Mouse (Mus musculus): ENCODE data around the gene Pdf.

Gene Pdf

GRCm38 (mm10) chr8:107048061-107048941 lies at the start of gene Pdf:
Pdf (minus strand) TSS chr8:107048614.
- DNase-seq (ENCODE audit: low spot score in 2 of 2) = peak; percentile 86

GRCm38 (mm10) chr8:107096366-107097036 lies 48.1 kb upstream of the Pdf start, which contains the start of gene Terf2:
Terf2 (minus strand) TSS chr8:107096547.
- DNase-seq (ENCODE audit: low spot score in 2 of 2) = peak; percentile 94 to 95

GRCm38 (mm10) chr8:107095717-107096365 lies 47.4 kb upstream of the Pdf start:
- peak in 1 of 2 experiments; percentile 17 for DNase-seq (ENCODE audit: low spot score in 2 of 2)

- DNase-seq (ENCODE audit: low spot score in 2 of 2) = no peak
These were observed 42.1 kb upstream of the Pdf start for GRCm38 (mm10) chr8:107090531-107090930.

GRCm38 (mm10) chr8:107088526-107089063 lies 40.2 kb upstream of the Pdf start:
- no peak for DNase-seq (ENCODE audit: low spot score in 2 of 2)

- DNase-seq (ENCODE audit: low spot score in 2 of 2) = no peak
These were observed 37.6 kb upstream of the Pdf start for GRCm38 (mm10) chr8:107086018-107086417.

GRCm38 (mm10) chr8:107085358-107085757 lies 36.9 kb upstream of the Pdf start:
- DNase-seq (ENCODE audit: low spot score in 2 of 2) = no peak

GRCm38 (mm10) chr8:107076239-107076888 lies 27.9 kb upstream of the Pdf start:
- DNase-seq (ENCODE audit: low spot score in 2 of 2) = no peak

- DNase-seq (ENCODE audit: low spot score in 2 of 2) = no peak
These were observed 25.7 kb upstream of the Pdf start for GRCm38 (mm10) chr8:107074128-107074527.

- no peak for DNase-seq (ENCODE audit: low spot score in 2 of 2)
These were observed 25.3 kb upstream of the Pdf start for GRCm38 (mm10) chr8:107073706-107074105.

- no peak for DNase-seq (ENCODE audit: low spot score in 2 of 2)
These were observed 17.4 kb upstream of the Pdf start, which contains the start of gene Tmed6 for GRCm38 (mm10) chr8:107065511-107066496. Tmed6 (minus strand) TSS chr8:107065644.

- DNase-seq (ENCODE audit: low spot score in 2 of 2) = no peak
These were observed 14.2 kb upstream of the Pdf start for GRCm38 (mm10) chr8:107062613-107063012.

GRCm38 (mm10) chr8:107056973-107057369 lies 8.6 kb upstream of the Pdf start:
- no peak for DNase-seq (ENCODE audit: low spot score in 2 of 2)

- DNase-seq (ENCODE audit: low spot score in 2 of 2) = peak; percentile 96
These were observed 7.9 kb upstream of the Pdf start, which contains the start of the genes Cog8 and Nip7 for GRCm38 (mm10) chr8:107056076-107056972. Cog8 (minus strand) TSS chr8:107056689. Nip7 (plus strand) TSS chr8:107056877.

- no peak for DNase-seq (ENCODE audit: low spot score in 2 of 2)
These were observed 3.6 kb upstream of the Pdf start for GRCm38 (mm10) chr8:107052046-107052445.

- DNase-seq (ENCODE audit: low spot score in 2 of 2) = no peak
These were observed 1.1 kb upstream of the Pdf start for GRCm38 (mm10) chr8:107049480-107049879.

- DNase-seq (ENCODE audit: low spot score in 2 of 2) = no peak
These were observed 1.4 kb downstream of the Pdf start for GRCm38 (mm10) chr8:107046976-107047375.

- DNase-seq (ENCODE audit: low spot score in 2 of 2) = no peak
These were observed 2.9 kb downstream of the Pdf start for GRCm38 (mm10) chr8:107045478-107045877.

- DNase-seq (ENCODE audit: low spot score in 2 of 2) = no peak
These were observed 7.8 kb downstream of the Pdf start for GRCm38 (mm10) chr8:107040632-107041031.

All from right cerebral cortex, adult 2 months (tissue).